ENCODE assay signal across 7 mouse cellular contexts in genomic region chr5:113871903-113872548, GRCm38 (mm10). TPM values are rescaled to one million over a fixed set of nuclear protein-coding genes. Genes with fewer than 3 reads are reported as not detected.
DNase-seq lines count a peak whose midpoint lies in the region; ATAC-seq lines count a peak whose summit lies in the region.

No protein-coding gene starts in this region.

- 68% methylated on average over 7 of the region's 7 CpGs for WGBS in forebrain, embryonic 14.5 days
- whole genome bisulfite sequencing in limb, embryonic 12.5 days, result 81% methylated on average over 7 of the region's 7 CpGs
- 64% methylated on average over 7 of the region's 7 CpGs for WGBS in neural tube, embryonic 12.5 days

- peaks cover 21% of the 10 kb centered on the region for H3K36me3 ChIP-seq in forebrain, embryonic 14.5 days (ENCODE audit: control insufficient read depth, insufficient read depth, low read length)
- peaks cover 24% of the 10 kb centered on the region; the same call in 1 of the 2 replicates for H3K36me3 ChIP-seq in limb, embryonic 12.5 days
- H3K36me3 ChIP-seq in neural tube, embryonic 12.5 days, result peaks cover 16% of the 10 kb centered on the region

- no peak overlapping the region for H3K4me3 ChIP-seq in forebrain, embryonic 14.5 days (ENCODE audit: low read depth, low read length)
- H3K4me3 ChIP-seq in limb, embryonic 12.5 days (replicated peaks), result no peak overlapping the region
- H3K4me3 ChIP-seq in neural tube, embryonic 12.5 days, result no peak overlapping the region

- H3K9me3 ChIP-seq in forebrain, embryonic 14.5 days (replicated peaks; ENCODE audit: control insufficient read depth, low read length), result no peaks in the 10 kb centered on the region
- no peaks in the 10 kb centered on the region for H3K9me3 ChIP-seq in limb, embryonic 12.5 days
- H3K9me3 ChIP-seq in neural tube, embryonic 12.5 days, result no peaks in the 10 kb centered on the region

- H3K9ac ChIP-seq in forebrain, embryonic 14.5 days (ENCODE audit: low read length), result no peak overlapping the region
- H3K9ac ChIP-seq in limb, embryonic 12.5 days (replicated peaks), result no peak overlapping the region
- H3K9ac ChIP-seq in neural tube, embryonic 12.5 days, result 0 out of 2 replicates have a peak overlapping the region, but pooled peaks have one; percentile 26

- no peak overlapping the region for H3K4me2 ChIP-seq in forebrain, embryonic 14.5 days (ENCODE audit: low read length)
- H3K4me2 ChIP-seq in limb, embryonic 12.5 days, result no peak overlapping the region
- H3K4me2 ChIP-seq in neural tube, embryonic 12.5 days (replicated peaks), result peak overlapping the region; percentile 4; the same call in 1 of the 2 replicates

- H3K27me3 ChIP-seq in forebrain, embryonic 14.5 days (replicated peaks; ENCODE audit: control insufficient read depth, insufficient read depth, low read length), result no peaks in the 10 kb centered on the region
- H3K27me3 ChIP-seq in limb, embryonic 12.5 days, result no peaks in the 10 kb centered on the region
- no peaks in the 10 kb centered on the region for H3K27me3 ChIP-seq in neural tube, embryonic 12.5 days (replicated peaks)

- ATAC-seq in forebrain, embryonic 14.5 days, result no peak
- no peak for ATAC-seq in limb, embryonic 12.5 days (ENCODE audit: insufficient number of reproducible peaks, insufficient read depth, low FRiP score, low TSS enrichment, low read depth)
- 0 out of 2 replicates have a peak, but pooled peaks have one; percentile 3 for ATAC-seq in neural tube, embryonic 12.5 days (ENCODE audit: low FRiP score, low read depth)

- DNase-seq in right cerebral cortex, adult 18-20 months, result peak; percentile 44
- no peak for DNase-seq in right cerebral cortex, postnatal 4 days
- peak; percentile 56 for DNase-seq in forebrain, embryonic 14.5 days (ENCODE audit: low spot score)
- DNase-seq in Muller cell, postnatal 12 days (ENCODE audit: inconsistent ontology term), result no peak
- DNase-seq in thymus, postnatal 10 days (ENCODE audit: low spot score in 2 of 2), result no peak

- H3K4me1 ChIP-seq in forebrain, embryonic 14.5 days (ENCODE audit: control insufficient read depth, insufficient read depth, low read length), result peaks cover 68% of the 10 kb centered on the region
- peaks cover 75% of the 10 kb centered on the region for H3K4me1 ChIP-seq in limb, embryonic 12.5 days (replicated peaks)
- H3K4me1 ChIP-seq in neural tube, embryonic 12.5 days, result peaks cover 90% of the 10 kb centered on the region

- peak overlapping the region; percentile 99 for H3K27ac ChIP-seq in forebrain, embryonic 14.5 days (ENCODE audit: low read depth, low read length)
- peak overlapping the region; percentile 85 for H3K27ac ChIP-seq in limb, embryonic 12.5 days
- peak overlapping the region; percentile 99 for H3K27ac ChIP-seq in neural tube, embryonic 12.5 days

RNA-seq across cellular contexts. Expression of gene Coro1c, which starts 36.5 kb away (rescaled TPM):
- polyA plus RNA-seq in forebrain, embryonic 14.5 days (2014; fragmentation: Nextera tagmentation; extraction: Ambion mirVana), result 169 and 193 TPM in 2 replicates
- polyA plus RNA-seq in limb, embryonic 12.5 days (2016; fragmentation: Nextera tagmentation; extraction: Ambion mirVana), result 91.1 and 99.4 TPM in 2 replicates
- 259 and 292 TPM in 2 replicates for polyA plus RNA-seq in neural tube, embryonic 12.5 days (2016; fragmentation: Nextera tagmentation; extraction: Ambion mirVana)

RNA-seq across cellular contexts. Expression of gene Selplg, which starts 39.6 kb away (rescaled TPM):
- polyA plus RNA-seq in forebrain, embryonic 14.5 days (2014; fragmentation: Nextera tagmentation; extraction: Ambion mirVana), result 1.8 and 1.9 TPM in 2 replicates
- 1.4 and 1.8 TPM in 2 replicates for polyA plus RNA-seq in limb, embryonic 12.5 days (2016; fragmentation: Nextera tagmentation; extraction: Ambion mirVana)
- polyA plus RNA-seq in neural tube, embryonic 12.5 days (2016; fragmentation: Nextera tagmentation; extraction: Ambion mirVana), result 1.5 and 2.3 TPM in 2 replicates

Comparison
In these comparisons a context has a peak if more than half of its experiments do, and no peak if none do; other contexts are left out.
1. DNase-seq: peak in right cerebral cortex, adult 18-20 months (single experiment) and forebrain, embryonic 14.5 days (single experiment); none in right cerebral cortex, postnatal 4 days (single experiment), Muller cell, postnatal 12 days (single experiment) and thymus, postnatal 10 days (0 of 2).
2. Peak in every context shown above with its lines, with median percentiles within 50 percentile points of each other: H3K27ac ChIP-seq.